Mouse (Mus musculus) lung, postnatal 4 days (tissue): ENCODE data around the gene Gm8232.
"Not testable (repeated sequence)": the region's sequence is repeated elsewhere in the genome, so short reads cannot be mapped to it uniquely, and the experiment has no call there.

Experiments used
- DNase-seq, 2 experiments: peaks; one replicate each; pipeline ENCODE4 v3.0.0; 2021

Gene Gm8232

DNA sequence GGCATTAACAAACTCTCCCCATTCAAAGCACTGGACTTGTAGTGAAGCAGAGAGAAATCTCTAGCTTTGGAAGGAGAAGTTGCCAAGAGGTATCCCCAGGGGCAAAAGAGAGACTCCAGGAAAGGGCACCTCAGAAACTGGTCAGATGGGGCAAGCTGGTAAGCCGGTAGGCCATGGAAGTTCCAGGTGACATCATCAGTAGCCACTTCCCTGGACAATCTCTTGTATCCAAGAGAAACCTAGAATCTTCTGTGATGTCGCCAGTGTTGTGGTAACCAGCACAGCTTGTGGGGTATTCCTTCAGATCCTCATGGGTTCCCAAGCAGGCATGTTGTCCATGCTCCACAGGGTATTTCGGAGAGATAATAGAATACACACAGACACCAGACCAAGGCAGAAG, at the start of gene Gm8232:
Gene Gm8232, plus strand, starts transcription at position 301 of the 400 bp plus-strand sequence.
- not testable (repeated sequence) for DNase-seq

DNA sequence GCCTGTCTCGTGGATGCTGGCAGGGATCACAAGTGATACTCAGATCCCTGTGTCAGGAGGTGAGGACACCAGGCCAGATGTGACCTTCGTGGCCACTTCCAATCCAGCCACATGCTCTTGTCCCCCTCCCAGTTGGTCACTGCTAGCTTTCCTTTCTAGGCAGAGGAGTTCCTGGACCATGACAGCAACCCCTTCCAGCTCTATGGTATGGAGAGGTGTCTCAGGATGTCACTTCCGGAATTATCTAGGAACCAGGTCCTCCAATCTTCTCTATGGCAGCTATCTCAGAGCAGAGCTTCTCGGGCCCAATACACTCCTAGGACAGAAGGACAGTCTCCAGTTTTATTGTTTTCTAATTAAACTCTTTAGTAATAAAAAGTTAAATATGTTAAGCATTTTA, 49.2 kb upstream of the Gm8232 start:
- DNase-seq = not testable (repeated sequence)

DNA sequence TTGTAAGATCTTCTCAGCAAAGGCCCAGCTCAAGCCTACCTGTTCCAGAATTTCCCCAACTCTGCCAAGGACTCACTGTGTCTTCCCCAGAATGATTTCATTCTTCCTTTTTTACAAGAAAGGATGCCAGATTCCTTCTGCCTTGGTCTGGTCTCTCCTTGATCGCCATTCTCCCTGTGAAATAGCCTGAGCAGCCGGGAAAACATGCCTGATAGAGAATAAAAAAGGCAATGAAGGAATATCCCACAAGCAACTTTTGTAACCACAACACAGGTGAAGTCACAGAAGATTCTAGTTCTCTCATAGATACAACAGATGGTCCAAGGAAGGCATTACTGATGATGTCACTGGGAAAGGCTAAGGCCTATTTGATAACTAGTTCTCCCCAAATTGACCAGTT, 22.8 kb upstream of the Gm8232 start, which contains the start of gene Gm3371:
Gene Gm3371, minus strand, starts transcription at position 101 of the 400 bp plus-strand sequence.
- not testable (repeated sequence) for DNase-seq
